Mouse (Mus musculus) frontal cortex, adult (tissue): ENCODE measurements around the gene Olfr213.
"Not testable (repeated sequence)": the region's sequence is repeated elsewhere in the genome, so short reads cannot be mapped to it uniquely, and the experiment has no call there.

Source experiments
- ATAC-seq: cut with Nextera tagmentation; 2 replicates; pipeline ENCODE4 v1.9.2; 2017; ENCODE audit warnings: mild to moderate bottlenecking, moderate library complexity, mixed read lengths; ENCODE audit not compliant: low TSS enrichment

Olfr213 gene

DNA sequence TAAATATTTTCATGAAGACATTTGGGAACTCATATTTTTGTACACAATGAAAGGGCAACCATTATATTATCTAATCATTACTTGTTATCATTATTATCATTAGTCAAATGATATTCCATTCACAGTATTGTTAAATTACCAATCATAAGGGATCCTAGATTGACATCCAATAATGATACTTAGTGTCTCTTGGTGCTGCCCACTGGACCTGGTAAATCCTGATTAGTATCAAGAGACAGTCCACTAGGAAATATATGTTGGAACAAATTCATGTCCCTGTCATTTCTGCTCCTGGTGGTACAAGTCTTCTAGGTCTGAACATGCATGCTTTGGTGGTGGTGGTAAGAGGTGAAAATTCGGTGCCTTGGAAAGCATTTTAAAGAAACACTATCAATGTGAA lies at the start of gene Olfr213:
TSS of gene Olfr213 (plus strand) at position 301 of the 400 bp plus-strand sequence.
- no peak for ATAC-seq

DNA sequence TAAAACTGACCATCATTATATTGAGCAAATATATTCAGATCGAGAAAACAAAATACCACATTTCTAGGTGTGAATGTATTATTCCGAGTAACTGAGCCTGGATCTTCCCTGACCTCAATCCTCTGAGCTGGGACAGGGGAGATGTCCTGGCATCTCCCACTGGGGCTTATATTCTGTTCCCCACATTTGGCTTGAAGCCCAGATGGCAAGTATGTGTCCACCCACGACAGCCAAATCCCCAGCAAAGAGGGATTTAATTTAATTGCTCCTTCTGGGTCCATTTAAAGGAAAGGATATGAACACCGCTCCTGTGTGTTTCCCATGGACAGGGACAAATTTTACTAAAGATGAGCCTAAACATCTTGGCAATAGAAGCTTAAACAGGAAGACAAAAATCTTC lies 49.5 kb upstream of the Olfr213 start, which contains the start of gene Olfr211:
TSS of gene Olfr211 (plus strand) at position 301 of the 400 bp plus-strand sequence.
- ATAC-seq = no peak

DNA sequence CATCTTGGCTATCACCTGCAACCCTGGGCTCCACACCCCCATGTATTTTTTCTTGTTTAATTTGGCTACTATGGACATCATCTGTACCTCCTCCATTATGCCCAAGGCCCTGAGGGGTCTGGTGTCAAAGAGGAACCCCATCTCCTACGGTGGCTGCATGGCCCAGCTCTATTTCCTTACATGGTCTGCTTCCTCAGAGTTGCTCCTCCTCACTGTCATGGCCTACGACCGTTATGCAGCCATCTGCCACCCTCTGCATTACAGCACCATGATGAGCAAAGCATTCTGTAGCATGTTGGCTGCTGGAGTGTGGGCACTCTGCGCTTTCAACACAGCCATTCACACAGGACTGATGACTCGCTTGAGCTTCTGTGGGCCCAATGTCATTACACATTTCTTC lies 44.5 kb upstream of the Olfr213 start:
- ATAC-seq = no peak

DNA sequence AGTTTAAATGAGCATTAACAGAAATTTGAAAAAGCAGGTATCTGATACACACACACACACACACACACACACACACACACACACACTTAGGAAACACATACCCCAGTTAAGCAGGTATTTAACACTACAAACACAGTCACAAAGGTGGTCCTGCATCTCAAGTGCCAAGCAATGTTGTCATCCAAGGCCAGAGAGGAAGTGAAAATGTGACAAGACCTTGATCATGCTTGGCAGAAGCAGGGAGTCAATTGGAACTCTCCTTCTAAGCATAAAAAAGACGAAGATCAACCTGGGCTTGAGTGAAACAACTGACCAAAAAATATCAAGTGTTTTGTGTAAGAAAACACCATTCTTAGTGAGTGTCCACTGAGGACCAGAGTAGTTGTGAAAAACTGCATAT lies 42.3 kb upstream of the Olfr213 start:
- no peak for ATAC-seq

DNA sequence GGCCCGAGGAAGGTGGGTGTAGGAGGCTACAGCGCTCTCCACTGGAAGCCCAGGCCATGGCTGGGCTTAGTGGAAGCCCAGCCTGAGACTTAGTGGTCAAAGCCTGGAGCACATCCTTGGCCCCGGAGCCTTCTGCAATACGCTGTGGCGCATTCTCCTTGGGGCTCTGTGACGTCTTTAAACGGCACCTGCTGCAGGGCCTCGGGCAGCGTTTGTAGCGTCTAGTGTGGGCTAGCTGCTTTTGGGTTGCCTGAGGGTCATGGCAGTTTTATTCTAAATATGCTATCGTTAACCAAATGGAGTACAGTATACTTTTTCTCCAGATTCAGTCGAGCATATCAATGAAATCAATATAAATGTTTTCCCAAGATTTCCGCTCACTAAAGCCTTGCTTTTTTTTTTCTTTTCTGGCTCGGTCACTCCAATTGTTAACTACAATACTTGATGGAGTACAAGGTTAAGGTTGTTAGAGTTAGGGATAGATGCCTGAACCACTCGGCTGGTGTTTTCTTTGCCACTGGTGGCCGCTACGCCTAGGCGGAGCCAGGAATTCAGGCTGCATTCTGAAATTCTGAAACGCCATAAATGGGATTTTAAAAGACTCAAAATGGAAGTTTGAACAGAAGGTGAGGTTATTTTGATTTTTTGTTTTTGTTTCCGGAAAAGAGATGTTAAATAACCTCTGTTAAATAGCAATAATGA lies 31.8 kb upstream of the Olfr213 start, which contains the start of gene Olfr212:
TSS of gene Olfr212 (plus strand) at position 215 of the 702 bp plus-strand sequence.
- ATAC-seq = not testable (repeated sequence)

DNA sequence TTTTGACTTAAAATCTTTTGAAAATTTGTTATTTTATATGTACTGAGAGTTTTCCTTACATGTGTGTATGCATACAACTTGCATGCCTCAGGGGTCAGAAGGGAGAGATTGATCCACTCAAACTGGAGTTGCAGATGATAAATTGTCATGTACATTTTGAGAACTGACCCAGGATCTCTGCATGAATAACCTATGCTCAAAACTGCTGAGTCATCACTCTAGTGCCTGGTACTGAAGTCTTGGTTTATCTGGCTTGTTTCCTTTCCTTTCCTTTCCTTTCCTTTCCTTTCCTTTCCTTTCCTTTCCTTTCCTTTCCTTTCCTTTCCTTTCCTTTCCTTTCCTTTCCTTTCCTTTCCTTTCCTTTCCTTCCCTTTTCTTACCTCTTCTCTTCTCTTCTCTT lies 23.4 kb upstream of the Olfr213 start:
- no peak for ATAC-seq

DNA sequence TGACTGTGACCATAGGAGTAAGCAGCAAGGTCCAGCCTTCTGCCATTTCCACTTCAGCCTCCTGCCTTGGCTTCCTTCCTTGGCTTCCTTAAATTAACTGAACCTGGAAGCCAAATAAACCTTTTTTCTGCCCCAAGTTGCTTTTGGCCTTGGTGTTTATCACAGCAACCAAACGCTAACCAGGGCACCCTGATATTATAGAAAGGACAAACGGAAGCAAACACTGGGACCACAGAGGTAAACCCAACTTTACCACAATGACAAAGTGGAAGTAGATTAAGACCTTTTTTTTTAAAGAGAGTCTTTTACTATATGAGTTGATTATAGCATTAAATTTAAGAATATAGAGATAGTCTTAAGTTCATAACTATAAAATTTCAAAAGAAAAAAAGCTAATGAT lies 4.2 kb downstream of the Olfr213 start:
- ATAC-seq = no peak

DNA sequence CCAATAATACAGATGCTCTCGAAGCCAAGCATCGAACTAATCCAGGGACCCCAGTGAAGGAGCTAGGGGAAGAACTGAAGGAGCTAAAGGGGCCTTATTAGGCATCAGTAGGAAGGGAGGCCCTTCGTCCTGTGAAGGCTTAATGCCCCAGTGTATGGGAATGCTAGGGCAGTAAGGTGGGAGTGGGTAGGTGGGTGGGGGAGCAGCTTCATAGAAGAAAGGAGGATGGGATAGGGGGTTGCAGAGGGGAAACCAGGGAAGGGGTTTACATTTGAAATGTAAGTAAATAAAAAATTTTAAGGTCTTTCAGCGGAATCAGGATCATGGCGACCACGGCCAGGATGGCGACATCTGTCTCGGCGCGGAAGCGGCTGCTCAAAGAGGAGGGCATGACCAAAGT lies 12.6 kb downstream of the Olfr213 start, which contains the start of gene Gm5580:
TSS of gene Gm5580 (plus strand) at position 301 of the 400 bp plus-strand sequence.
- not testable (repeated sequence) for ATAC-seq

DNA sequence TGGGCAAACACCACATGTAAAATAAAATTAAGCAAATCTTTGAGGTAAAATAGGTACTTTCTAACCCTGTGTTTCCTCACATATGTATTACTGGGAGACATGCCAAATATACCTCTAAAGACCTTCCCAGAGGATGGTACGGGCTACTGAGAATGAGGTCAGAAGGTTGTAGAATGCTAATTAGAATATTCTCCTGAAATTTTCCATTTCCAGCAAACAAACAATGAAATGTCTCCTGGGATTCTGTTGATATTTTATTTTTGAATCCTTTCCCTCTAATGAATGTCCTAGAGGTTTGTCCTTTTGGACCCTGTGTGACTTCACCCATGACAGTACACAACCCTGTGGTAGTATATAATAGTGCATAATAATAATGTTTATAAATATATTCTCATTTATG lies 15.7 kb downstream of the Olfr213 start, which contains the start of gene Olfr214:
TSS of gene Olfr214 (plus strand) at position 301 of the 400 bp plus-strand sequence.
- ATAC-seq = no peak

DNA sequence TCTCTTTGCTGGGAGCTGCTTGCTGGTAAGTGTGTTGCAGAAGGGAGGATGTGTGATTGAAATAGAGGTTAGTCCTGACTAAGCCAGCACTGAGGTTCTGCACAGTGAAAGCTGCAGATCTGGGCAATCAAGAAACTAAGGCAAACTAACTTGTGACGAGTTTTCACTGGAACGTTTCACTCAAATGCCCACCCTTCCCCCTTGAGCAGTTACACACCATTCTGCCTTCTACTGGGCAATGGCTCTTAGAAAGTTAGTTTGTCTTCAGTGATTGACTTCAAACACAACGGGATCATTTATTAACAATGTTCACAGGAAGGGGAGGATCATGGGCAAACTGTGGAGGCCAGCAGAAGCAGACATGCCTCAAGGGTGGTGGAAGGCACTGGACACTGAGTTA lies 16.7 kb downstream of the Olfr213 start:
- no peak for ATAC-seq

DNA sequence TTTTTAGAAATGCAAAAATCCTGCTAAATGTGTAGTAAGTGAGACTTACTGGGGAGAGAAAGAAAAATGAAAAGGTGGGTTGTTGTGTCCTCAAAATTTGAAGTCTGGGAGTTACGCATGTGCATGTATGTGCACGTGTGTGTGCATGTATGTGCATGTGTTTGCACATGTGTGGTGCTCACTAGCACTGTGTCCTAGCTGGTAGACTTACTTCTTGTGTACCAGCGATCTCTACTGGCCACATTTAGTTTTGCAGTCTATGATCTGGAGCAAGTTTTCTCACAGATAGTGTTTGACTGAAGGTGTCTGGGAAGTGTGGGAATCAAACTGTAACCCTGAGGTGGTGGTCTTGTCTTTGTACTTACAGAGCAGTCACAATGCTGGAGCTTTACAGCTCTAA lies 31.6 kb downstream of the Olfr213 start:
- ATAC-seq = no peak

DNA sequence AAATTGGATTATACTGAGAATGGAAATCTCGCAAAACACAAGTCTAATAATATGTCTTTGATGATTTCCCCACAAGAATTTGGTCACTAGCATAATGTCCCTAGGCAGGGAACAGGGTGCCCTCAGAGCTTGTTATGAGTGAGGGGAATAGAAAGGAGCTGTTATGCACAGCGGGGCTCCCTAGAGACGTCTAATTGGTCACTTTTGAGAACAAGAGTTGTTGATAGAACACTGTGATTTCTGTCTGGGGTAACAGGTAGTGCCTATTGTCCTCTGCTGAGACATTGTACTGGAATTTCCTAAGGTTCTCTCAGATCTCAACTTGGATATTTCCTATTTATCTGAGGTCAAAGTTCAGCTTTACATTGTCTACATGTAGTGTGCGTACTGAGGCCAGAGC lies 45.8 kb downstream of the Olfr213 start, which contains the start of gene Olfr215:
TSS of gene Olfr215 (minus strand) at position 101 of the 400 bp plus-strand sequence.
- no peak for ATAC-seq
